Mouse (Mus musculus) megakaryocyte, embryonic 14.5 days (primary cell): Measurements from ENCODE around the gene Snhg11. TPM values are rescaled to one million over a fixed set of nuclear protein-coding genes. Genes with fewer than 3 reads are reported as not detected.

Experiments used
- H3K27me3 ChIP-seq: replicated peaks from 2 replicates; pipeline ENCODE3; 2012; ENCODE audit warnings: inconsistent platforms
- H3K36me3 ChIP-seq: replicated peaks from 2 replicates; pipeline ENCODE3; 2012; ENCODE audit warnings: low read length, inconsistent platforms, mixed read lengths
- H3K4me1 ChIP-seq: 2 replicates; pipeline ENCODE4 v1.6.1; 2012; ENCODE audit warnings: inconsistent platforms
- H3K4me3 ChIP-seq: replicated peaks from 2 replicates; pipeline ENCODE3; 2012; ENCODE audit warnings: moderate library complexity, mild to moderate bottlenecking, inconsistent platforms
- H3K9me3 ChIP-seq: 2 replicates; pipeline ENCODE4 v1.6.1; 2012; ENCODE audit warnings: inconsistent platforms
- FLI1 ChIP-seq: IDR thresholded peaks from 2 replicates; pipeline ENCODE4 v1.6.1; 2012; ENCODE audit warnings: low read length, inconsistent platforms, mixed read lengths
- GATA1 ChIP-seq: IDR thresholded peaks from 3 replicates; pipeline ENCODE4 v1.6.1; 2012; ENCODE audit warnings: mixed read lengths, low read length, inconsistent platforms, borderline replicate concordance
- polyA plus RNA-seq: library from polyadenylated mRNA; stranded (reverse); fragments of >175 nt; gene quantifications from 2 replicates; pipeline ENCODE4 v1.2.3, GENCODE M21; 2012; ENCODE audit warnings: low replicate concordance; ENCODE audit not compliant: insufficient read depth

The Snhg11 gene
- polyA plus RNA-seq, 1 experiment, result not detected

DNA sequence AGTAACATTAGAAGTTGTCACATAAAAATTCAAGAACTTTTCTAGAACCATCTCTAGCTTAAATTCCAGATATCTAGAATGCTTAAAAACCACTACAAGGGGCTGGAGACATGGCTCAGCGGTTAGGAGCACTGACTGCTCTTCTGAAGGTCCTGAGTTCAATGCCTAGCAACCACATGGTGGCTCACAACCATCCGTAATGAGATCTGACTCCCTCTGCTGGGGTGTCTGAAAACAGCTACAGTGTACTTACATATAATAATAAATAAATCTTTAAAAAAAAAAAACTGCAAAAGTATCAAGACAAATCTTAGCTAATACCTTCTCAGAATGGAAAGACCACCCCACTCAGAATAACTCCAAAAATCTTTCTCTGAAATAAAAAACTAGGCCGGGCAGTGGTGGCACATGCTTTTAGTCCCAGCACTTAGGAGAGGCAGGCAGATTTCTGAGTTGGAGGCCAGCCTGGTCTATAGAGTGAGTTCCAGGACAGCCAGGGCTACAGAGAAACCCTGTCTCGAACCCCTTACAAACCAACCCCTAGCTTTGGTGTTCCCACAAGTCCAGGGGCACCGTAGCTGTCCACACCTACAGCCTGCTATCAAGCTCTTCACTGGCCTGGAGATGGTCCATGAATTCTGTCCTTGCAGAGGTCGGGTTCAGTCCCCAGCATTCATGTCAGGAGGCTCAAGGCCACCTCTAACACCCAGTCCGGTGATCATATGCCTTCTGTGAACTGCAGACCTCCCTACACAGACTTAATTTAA lies 20.9 kb upstream of the Snhg11 start:
- H3K9me3 ChIP-seq, result no peaks in the 10 kb centered on the region
- H3K36me3 ChIP-seq, result peaks cover 77% of the 10 kb centered on the region
- TF ChIP-seq FLI1 (no peak), GATA1 (no peak)
- H3K4me3 ChIP-seq, result no peak overlapping the region
- H3K4me1 ChIP-seq, result peaks cover 24% of the 10 kb centered on the region
- H3K27me3 ChIP-seq, result peaks cover 2% of the 10 kb centered on the region

DNA sequence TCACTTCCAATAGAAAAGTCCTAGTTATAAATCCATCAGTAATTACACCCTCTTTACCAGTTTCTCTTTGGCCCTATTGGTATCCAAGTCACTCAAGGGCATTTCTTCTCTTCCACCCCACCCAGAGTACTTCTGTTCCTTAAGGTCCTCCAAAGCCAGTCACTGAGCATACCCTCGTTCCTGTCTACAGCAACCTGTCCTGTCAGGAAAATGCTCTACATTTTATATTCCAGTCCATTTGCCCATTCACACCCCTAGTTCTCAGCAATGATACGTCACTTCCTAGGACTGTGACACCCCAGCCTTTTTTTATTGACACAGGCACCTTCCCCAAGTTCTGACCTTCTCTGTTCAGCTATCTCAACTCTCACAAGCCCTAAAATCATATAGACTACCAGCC lies 20.2 kb upstream of the Snhg11 start:
- Histone ChIP-seq H3K9me3 (no peaks in the 10 kb centered on the region), H3K4me1 (peaks cover 31% of the 10 kb centered on the region), H3K36me3 (peaks cover 85% of the 10 kb centered on the region), H3K27me3 (no peaks in the 10 kb centered on the region), H3K4me3 (no peak overlapping the region)
- TF ChIP-seq FLI1 (no peak), GATA1 (no peak)

DNA sequence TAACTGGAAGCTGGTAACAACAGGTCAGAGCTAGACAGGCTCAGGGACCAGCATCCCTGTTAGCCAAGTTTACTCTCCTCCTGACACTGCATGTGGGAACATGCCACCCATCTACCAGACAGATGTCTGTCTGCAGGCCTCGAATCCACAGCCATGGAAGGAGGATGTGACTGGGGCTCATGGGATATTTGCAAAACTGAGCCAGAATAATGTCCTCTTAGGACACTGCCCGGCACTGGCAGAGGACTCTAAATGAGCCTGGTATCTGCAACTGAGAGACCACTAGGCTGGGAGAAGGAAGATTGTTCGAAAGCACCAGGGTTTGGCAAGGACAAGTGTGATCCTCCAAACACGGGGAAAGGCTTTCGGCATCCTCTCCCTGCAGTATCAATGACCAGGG lies 19.3 kb upstream of the Snhg11 start:
- Histone ChIP-seq H3K9me3 (no peaks in the 10 kb centered on the region), H3K4me3 (no peak overlapping the region), H3K4me1 (peaks cover 40% of the 10 kb centered on the region), H3K27me3 (no peaks in the 10 kb centered on the region), H3K36me3 (peaks cover 87% of the 10 kb centered on the region)
- TF ChIP-seq FLI1, result no peak
- no peak for TF ChIP-seq GATA1

DNA sequence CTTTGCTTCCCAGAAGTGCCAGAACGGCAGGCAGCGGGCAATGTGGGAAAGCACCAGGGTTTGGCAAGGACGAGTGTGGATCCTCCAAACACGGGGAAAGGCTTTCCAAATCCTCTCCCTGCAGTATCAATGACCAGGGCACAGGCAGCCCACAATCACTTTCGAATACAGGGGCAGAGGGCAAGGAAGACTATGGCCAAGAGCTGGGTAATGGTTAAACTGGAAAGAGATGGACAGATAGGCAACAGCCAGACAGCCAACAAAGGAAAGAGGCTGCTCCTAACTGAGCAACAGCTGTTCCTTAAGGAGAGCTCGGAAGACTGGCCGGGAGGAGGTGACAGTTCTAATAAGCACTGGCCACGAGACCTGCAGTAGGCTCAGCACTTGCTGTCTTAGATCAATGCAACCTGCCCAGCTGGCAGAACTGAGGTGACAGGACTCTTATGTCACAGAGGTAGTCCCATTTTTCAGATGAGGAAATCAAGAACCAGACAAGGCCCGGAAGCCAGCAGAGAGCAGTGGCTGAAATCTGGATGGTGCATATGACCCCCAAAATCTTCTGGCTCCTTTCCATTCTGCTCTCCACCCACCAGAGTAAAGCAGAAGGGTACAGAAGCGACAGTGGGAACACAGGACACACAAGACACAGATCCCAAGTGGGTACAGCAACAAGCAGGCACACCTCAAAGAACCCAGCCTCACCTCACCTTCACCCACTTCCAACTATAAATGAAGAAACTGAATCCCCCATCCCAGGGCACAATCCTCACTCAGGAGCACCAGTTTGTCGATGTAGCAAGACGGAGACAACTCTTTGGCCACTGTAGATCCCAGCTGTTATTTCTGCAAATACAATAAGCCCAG lies 15.4 kb upstream of the Snhg11 start:
- peaks cover 55% of the 10 kb centered on the region for H3K36me3 ChIP-seq
- no peak for TF ChIP-seq FLI1
- TF ChIP-seq GATA1, result no peak
- peaks cover 44% of the 10 kb centered on the region for H3K4me1 ChIP-seq
- H3K27me3 ChIP-seq, result no peaks in the 10 kb centered on the region
- H3K9me3 ChIP-seq, result no peaks in the 10 kb centered on the region
- H3K4me3 ChIP-seq, result peak overlapping the region; percentile 99

GRCm38 (mm10) chr2:158360873-158361677 lies 14.4 kb upstream of the Snhg11 start:
- H3K4me3 ChIP-seq, result peak overlapping the region; percentile 99
- H3K9me3 ChIP-seq, result no peaks in the 10 kb centered on the region
- H3K4me1 ChIP-seq, result peaks cover 44% of the 10 kb centered on the region
- TF ChIP-seq GATA1, result no peak
- TF ChIP-seq FLI1, result peak; percentile 51; the same call in 1 of the 2 replicates
- no peaks in the 10 kb centered on the region for H3K27me3 ChIP-seq
- peaks cover 44% of the 10 kb centered on the region for H3K36me3 ChIP-seq

- H3K36me3 ChIP-seq, result peaks cover 37% of the 10 kb centered on the region
- no peaks in the 10 kb centered on the region for H3K27me3 ChIP-seq
- H3K9me3 ChIP-seq, result no peaks in the 10 kb centered on the region
- peak overlapping the region; percentile 99 for H3K4me3 ChIP-seq
- H3K4me1 ChIP-seq, result peaks cover 44% of the 10 kb centered on the region
- TF ChIP-seq FLI1, result no peak
- no peak for TF ChIP-seq GATA1
Measured at GRCm38 (mm10) chr2:158361678-158362320, 13.6 kb upstream of the Snhg11 start.

GRCm38 (mm10) chr2:158364175-158364574 lies 11.3 kb upstream of the Snhg11 start:
- H3K27me3 ChIP-seq, result peaks cover 2% of the 10 kb centered on the region
- H3K4me1 ChIP-seq, result peaks cover 38% of the 10 kb centered on the region
- TF ChIP-seq FLI1 (no peak), GATA1 (no peak)
- H3K9me3 ChIP-seq, result no peaks in the 10 kb centered on the region
- peaks cover 13% of the 10 kb centered on the region for H3K36me3 ChIP-seq
- no peak overlapping the region for H3K4me3 ChIP-seq

DNA sequence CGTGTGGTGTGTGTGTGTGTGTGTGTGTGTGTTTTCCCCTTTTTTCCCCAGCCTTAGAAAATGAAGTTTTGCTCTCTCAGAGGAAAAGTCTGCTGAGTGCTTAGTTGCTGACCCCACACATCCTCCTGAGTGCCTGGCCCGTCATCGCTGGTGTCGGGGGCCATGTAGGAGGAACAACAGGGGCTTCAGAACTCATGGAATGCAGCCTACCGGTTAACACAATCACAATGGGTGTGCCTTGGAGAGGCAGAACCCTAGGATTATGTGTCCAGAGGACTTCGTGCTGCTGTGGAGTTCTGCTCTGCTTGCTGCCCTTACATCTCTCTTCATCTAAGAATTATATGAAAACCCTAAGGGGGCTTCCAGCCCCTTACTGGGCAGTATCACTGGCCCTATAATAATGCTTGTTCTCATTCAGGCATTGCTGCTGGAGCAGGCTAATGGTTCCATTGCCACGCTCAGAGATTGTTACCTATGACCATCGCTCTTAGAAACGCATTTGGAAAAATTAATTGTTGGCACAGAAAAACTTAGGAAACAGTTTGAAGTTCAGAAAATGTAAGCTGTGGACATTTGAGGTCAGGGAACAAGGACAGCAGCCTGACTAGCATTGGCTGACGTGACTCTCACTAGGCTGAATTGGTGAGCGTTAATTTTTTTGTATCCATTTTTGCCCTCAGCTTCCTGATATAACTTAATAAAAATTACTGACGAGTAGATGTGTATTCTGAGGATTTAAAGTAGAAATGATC lies 10.2 kb upstream of the Snhg11 start:
- TF ChIP-seq FLI1 (no peak), GATA1 (no peak)
- Histone ChIP-seq H3K27me3 (peaks cover 4% of the 10 kb centered on the region), H3K36me3 (peaks cover 2% of the 10 kb centered on the region), H3K9me3 (no peaks in the 10 kb centered on the region), H3K4me3 (no peak overlapping the region), H3K4me1 (peaks cover 29% of the 10 kb centered on the region)
